Mouse (Mus musculus) adrenal gland, postnatal 14 days (tissue): Measurements from ENCODE around the gene Smim11. TPM values are rescaled to one million over a fixed set of nuclear protein-coding genes. Genes with fewer than 3 reads are reported as not detected.

Experiments used
- DNase-seq: peaks from one replicate; pipeline ENCODE4 v3.0.0; 2021; ENCODE audit warnings: mixed read lengths
- total RNA-seq: library from RNA; stranded (reverse); gene quantifications from 2 replicates; pipeline ENCODE4 v1.2.3, GENCODE M21; 2021

Smim11 gene
- total RNA-seq, 1 experiment from 2014 or later: 68.8 TPM

- DNase-seq: peak; percentile 78
Observed at GRCm38 (mm10) chr16:92319353-92320109, 18.4 kb downstream of the Smim11 start.

GRCm38 (mm10) chr16:92320361-92320760 is 19.3 kb downstream of the Smim11 start:
- peak; percentile 27 for DNase-seq

- DNase-seq: no peak
Observed at GRCm38 (mm10) chr16:92321341-92321740, 20.3 kb downstream of the Smim11 start, which contains the start of gene Fam243. TSS of gene Fam243 (minus strand) at chr16:92321441.

- peak; percentile 0 for DNase-seq
Observed at GRCm38 (mm10) chr16:92324309-92325061, 23.4 kb downstream of the Smim11 start.

- DNase-seq: peak; percentile 1
Observed at GRCm38 (mm10) chr16:92325062-92325406, 23.9 kb downstream of the Smim11 start.

- no peak for DNase-seq
Observed at GRCm38 (mm10) chr16:92327911-92328310, 26.8 kb downstream of the Smim11 start.

- no peak for DNase-seq
Observed at GRCm38 (mm10) chr16:92330966-92331365, 29.9 kb downstream of the Smim11 start.

GRCm38 (mm10) chr16:92334600-92334999 is 33.5 kb downstream of the Smim11 start:
- no peak for DNase-seq

- peak; percentile 87 for DNase-seq
Observed at GRCm38 (mm10) chr16:92336280-92336679, 35.2 kb downstream of the Smim11 start.

GRCm38 (mm10) chr16:92340612-92341511 is 39.8 kb downstream of the Smim11 start:
- DNase-seq: peak; percentile 81

- DNase-seq: peak; percentile 69
Observed at GRCm38 (mm10) chr16:92345177-92345576, 44.1 kb downstream of the Smim11 start.

- DNase-seq: peak; percentile 56
Observed at GRCm38 (mm10) chr16:92346297-92346916, 45.3 kb downstream of the Smim11 start.

GRCm38 (mm10) chr16:92348941-92349340 is 47.9 kb downstream of the Smim11 start:
- peak; percentile 93 for DNase-seq

GRCm38 (mm10) chr16:92353295-92353694 is 52.2 kb downstream of the Smim11 start:
- DNase-seq: no peak

- DNase-seq: no peak
Observed at GRCm38 (mm10) chr16:92353897-92354296, 52.8 kb downstream of the Smim11 start.

- no peak for DNase-seq
Observed at GRCm38 (mm10) chr16:92355366-92355765, 54.3 kb downstream of the Smim11 start.

GRCm38 (mm10) chr16:92355982-92356381 is 54.9 kb downstream of the Smim11 start:
- DNase-seq: no peak

GRCm38 (mm10) chr16:92357023-92357422 is 55.9 kb downstream of the Smim11 start:
- DNase-seq: no peak

GRCm38 (mm10) chr16:92357566-92357965 is 56.5 kb downstream of the Smim11 start:
- DNase-seq: no peak

- DNase-seq: no peak
Observed at GRCm38 (mm10) chr16:92358734-92359133, 57.6 kb downstream of the Smim11 start.

- no peak for DNase-seq
Observed at GRCm38 (mm10) chr16:92359229-92359628, 58.1 kb downstream of the Smim11 start, which contains the start of gene Kcne1. TSS of gene Kcne1 (minus strand) at chr16:92359468.

GRCm38 (mm10) chr16:92360711-92361110 is 59.6 kb downstream of the Smim11 start:
- no peak for DNase-seq
